Mouse (Mus musculus): ENCODE measurements around the gene Il34. TPM values are rescaled to one million over a fixed set of nuclear protein-coding genes. Genes with fewer than 3 reads are reported as not detected.

The Il34 gene
- polyA plus RNA-seq, 1 experiment from 2014 or later = 1.0 TPM

DNA sequence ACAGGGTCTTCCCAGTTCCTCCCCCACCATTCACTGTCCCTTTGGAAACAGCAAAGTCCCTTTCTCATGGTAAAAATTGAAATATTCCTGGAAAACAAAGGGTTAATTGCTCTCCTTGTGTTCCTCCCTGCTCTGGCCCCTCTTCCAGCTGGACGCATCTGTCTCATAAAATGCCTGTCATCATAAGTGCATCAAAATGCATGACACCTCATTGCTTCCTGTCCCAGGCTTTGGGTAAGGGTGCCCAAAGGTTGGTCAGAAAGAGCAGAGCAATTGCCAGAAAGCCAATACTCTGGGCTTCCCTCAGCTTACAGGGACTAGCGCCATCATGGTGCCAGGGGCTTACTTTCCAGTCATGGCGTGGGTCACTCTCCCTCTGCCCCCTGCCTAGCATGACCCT, 95.1 kb downstream of the Il34 start:
- ATAC-seq (ENCODE audit: low FRiP score, low read depth) = no peak
- Histone ChIP-seq H3K9me3 (no peaks in the 10 kb centered on the region), H3K9ac (no peak overlapping the region), H3K4me3 (no peak overlapping the region), H3K4me1 (0 out of 2 replicates have a peak, but pooled peaks cover 5% of the 10 kb centered on the region), H3K4me2 (replicated peaks) (no peak overlapping the region), H3K27me3 (replicated peaks) (no peaks in the 10 kb centered on the region), H3K36me3 (peaks cover 52% of the 10 kb centered on the region), H3K27ac (no peak overlapping the region)
- 66% methylated on average over 3 of the region's 3 CpGs for WGBS

DNA sequence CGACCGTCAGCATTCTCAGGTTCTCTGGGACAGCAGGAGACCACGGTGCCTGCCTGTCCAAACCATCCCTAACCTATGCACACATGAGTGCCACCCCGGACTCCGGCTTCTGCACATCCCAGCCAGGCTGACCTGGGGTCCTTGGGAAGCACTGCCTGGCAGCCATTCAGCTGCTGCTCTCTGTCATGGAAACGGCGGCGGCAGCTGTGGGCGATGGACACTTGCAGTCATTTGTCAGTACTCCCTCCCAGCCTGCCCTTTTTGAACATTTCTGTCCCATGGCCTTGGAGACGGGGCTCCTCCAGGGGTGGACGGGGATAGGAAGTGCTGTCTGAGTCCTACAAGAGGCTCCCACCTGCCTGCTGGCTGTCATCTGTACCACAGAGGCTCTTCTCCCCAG, 97.3 kb downstream of the Il34 start:
- Histone ChIP-seq H3K9me3 (no peaks in the 10 kb centered on the region), H3K27ac (no peak overlapping the region), H3K9ac (no peak overlapping the region), H3K27me3 (replicated peaks) (no peaks in the 10 kb centered on the region), H3K4me2 (replicated peaks) (no peak overlapping the region), H3K4me1 (peaks cover 16% of the 10 kb centered on the region; the same call in 1 of the 2 replicates), H3K4me3 (no peak overlapping the region), H3K36me3 (peaks cover 34% of the 10 kb centered on the region)
- no peak for ATAC-seq (ENCODE audit: low FRiP score, low read depth)
- 82% methylated on average over 11 of the region's 11 CpGs for WGBS

DNA sequence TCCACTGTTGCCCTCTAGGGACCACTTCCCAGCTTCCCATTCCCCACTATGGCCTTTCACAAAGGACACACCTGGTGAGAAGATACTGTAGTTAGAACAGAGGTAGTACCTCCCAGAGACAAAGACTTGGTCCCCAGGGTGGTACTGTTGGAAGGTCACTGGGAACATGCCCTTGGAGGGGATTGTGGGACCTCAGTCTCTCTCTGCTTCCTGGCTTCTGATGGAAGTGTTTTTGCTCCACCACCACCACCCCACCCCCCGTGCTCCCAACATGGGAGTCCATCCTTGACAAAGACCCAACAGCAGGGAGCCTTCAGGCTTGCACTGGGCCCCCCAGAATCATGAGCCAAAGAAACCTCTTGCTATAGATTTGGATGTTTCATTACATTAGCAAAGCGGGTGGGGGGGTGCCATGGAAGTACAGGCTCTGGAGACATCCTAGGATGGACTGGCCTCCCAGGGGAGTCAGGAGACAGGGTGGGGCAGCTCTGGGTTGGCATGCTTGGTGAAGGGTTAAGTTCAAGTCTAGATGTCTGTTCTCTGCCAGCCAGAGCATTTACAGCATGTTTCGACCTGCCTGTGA, 99.3 kb downstream of the Il34 start:
- Histone ChIP-seq H3K4me2 (replicated peaks) (no peak overlapping the region), H3K36me3 (peaks cover 14% of the 10 kb centered on the region), H3K27me3 (replicated peaks) (no peaks in the 10 kb centered on the region), H3K27ac (no peak overlapping the region), H3K4me1 (peaks cover 32% of the 10 kb centered on the region), H3K9ac (no peak overlapping the region), H3K4me3 (no peak overlapping the region), H3K9me3 (no peaks in the 10 kb centered on the region)
- ATAC-seq (ENCODE audit: low FRiP score, low read depth) = no peak
- WGBS = 91% methylated on average over 3 of the region's 3 CpGs

DNA sequence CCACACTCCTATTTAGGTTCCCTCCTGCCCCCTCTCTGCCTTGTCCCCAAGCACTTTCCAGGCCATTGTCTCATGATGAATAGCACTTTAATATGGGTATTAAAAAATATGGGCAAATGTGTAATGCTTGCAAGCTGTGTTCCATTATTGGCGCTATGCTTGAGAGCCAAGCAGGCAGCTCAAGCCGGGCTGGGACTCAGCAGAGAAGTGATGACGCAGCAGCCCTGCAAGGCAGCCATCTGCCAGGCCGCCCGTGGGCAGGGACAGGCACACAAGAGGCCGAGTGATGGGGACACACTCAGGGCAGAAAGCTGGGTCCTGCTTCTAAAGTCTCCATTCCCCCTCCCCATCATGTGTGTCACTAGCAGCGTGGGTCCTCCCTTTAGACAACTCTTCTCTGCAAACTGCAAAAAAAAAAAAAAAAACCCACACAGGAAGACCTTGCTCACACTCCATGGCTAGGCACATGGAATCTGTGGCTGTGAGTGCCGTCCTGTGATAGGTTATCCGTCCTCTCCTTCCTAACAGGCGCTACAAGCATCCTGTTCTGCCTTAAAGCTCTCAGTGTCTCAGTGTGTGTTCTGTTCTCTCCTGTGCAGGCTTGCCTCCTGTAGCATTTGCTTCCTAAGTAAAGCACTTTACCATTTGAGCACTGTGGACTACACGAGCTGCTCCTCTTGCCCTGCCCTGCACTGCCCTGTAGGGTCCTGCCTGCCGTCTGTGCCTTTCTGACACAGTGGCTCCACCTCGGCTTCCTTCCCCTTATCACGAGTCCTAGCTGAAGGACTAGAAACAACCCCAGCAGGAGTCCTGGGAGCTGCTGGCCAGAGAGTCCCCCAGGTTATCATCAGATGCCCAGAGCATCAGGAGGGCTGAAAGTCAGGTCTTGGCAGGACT, 100.1 kb downstream of the Il34 start:
- no peak for ATAC-seq (ENCODE audit: low FRiP score, low read depth)
- Histone ChIP-seq H3K27ac (peak overlapping the region; percentile 50; the same call in 1 of the 2 replicates), H3K9ac (no peak overlapping the region), H3K36me3 (peaks cover 11% of the 10 kb centered on the region; the same call in 1 of the 2 replicates), H3K4me1 (peaks cover 32% of the 10 kb centered on the region), H3K9me3 (no peaks in the 10 kb centered on the region), H3K27me3 (replicated peaks) (no peaks in the 10 kb centered on the region), H3K4me2 (replicated peaks) (no peak overlapping the region), H3K4me3 (no peak overlapping the region)
- 72% methylated on average over 14 of the region's 14 CpGs for WGBS

DNA sequence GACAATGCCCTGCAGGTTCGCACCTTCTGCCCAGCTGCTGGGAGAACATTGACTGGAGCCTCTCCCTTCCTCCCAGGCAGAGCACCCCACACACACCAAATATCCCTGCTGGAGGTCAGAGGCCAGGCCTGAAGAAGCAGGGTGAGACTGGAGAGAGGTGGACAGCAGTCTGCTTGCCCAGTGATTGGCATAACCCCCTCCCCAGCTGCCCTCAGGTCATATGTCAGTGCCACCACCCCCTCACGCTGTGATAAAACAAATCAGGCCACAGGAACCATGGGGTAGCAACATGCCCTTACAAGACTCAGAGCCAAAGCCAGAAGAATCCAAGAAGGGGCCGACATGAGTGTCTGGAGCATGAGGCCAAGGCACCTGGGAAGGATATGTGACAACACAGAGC, 101.6 kb downstream of the Il34 start:
- H3K4me2 ChIP-seq (replicated peaks) = no peak overlapping the region
- peaks cover 27% of the 10 kb centered on the region for H3K4me1 ChIP-seq
- H3K36me3 ChIP-seq = peaks cover 6% of the 10 kb centered on the region; the same call in 1 of the 2 replicates
- H3K27ac ChIP-seq = no peak overlapping the region
- no peak overlapping the region for H3K9ac ChIP-seq
- H3K27me3 ChIP-seq (replicated peaks) = no peaks in the 10 kb centered on the region
- no peak overlapping the region for H3K4me3 ChIP-seq
- ATAC-seq (ENCODE audit: low FRiP score, low read depth) = no peak
- no peaks in the 10 kb centered on the region for H3K9me3 ChIP-seq
- WGBS = 86% methylated on average over 3 of the region's 3 CpGs

DNA sequence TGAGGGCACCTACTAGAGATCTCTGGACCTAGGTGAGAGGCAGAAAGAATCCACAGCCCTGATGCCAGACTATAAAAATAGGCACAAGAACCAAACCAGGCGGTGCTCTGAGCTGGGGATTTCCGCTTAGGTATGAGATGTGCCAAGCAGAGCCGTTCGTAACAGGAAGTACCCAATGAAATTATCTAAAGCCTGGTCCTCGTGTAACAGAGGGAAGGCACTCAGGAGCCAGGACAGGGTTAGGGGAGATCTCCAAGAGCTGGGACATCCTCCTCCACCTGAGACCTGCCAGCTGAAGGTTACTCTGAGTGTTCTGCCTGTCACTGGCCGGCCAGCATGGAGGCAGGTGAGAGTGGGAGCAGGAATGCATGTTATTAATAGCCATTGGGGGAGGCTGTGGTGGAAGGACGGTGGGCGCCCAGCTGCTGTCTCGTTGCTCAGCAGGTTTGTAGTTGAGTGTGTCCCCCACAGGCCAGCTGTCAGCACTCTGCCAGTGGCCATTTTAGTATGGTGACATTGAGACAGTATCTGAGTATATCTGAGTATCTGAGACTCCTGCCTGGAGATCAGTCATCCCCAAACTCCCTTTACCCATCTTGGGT, 102.2 kb downstream of the Il34 start:
- ATAC-seq (ENCODE audit: low FRiP score, low read depth) = no peak
- H3K4me1 ChIP-seq = peaks cover 27% of the 10 kb centered on the region
- no peak overlapping the region for H3K4me3 ChIP-seq
- H3K9me3 ChIP-seq = no peaks in the 10 kb centered on the region
- no peak overlapping the region for H3K4me2 ChIP-seq (replicated peaks)
- H3K9ac ChIP-seq = no peak overlapping the region
- H3K27ac ChIP-seq = 0 out of 2 replicates have a peak overlapping the region, but pooled peaks have one; percentile 22
- 91% methylated on average over 9 of the region's 9 CpGs for WGBS
- H3K27me3 ChIP-seq (replicated peaks) = no peaks in the 10 kb centered on the region
- peaks cover 6% of the 10 kb centered on the region; the same call in 1 of the 2 replicates for H3K36me3 ChIP-seq

DNA sequence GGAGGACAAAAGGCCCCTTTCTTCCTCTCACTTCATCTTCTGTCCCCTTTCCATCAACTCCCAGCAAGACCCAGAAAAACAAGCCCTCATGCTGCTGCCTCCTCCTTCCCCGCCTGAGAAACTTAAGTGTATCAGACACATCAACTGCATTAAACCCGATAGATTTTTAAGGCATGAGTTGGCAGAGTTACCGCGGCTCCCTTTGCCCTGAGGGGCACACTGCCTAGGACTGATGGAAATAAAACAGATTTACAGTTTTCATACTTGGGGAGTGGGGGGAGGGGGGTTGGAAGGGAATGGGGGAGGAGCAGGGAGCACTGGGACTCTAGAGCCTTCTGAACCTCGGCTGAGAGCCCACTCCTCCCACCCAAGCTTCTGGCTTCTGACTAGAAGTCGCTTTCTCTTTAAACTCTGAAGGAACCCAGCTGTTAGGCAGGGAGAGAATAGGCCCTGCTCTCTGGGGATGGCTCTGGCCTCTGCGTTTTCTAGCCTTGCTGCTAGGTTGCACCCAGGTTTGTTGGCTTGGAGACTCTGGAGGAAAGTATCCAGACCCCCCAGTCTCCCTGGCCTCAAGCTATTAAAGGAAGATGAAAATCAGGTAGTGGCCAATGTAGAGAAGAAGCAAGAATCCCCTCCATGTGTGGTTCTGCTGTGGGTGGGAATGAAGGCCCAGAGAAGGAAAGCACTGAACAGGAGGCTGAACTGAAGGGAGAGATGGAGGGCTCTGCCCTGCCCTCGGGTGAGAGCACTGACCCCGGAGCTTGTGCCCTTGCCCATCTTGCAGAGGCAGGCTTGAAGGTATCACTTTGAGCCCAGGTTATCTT, 102.9 kb downstream of the Il34 start:
- peaks cover 27% of the 10 kb centered on the region for H3K4me1 ChIP-seq
- no peaks in the 10 kb centered on the region for H3K9me3 ChIP-seq
- no peaks in the 10 kb centered on the region for H3K27me3 ChIP-seq (replicated peaks)
- 0 out of 2 replicates have a peak overlapping the region, but pooled peaks have one; percentile 22 for H3K27ac ChIP-seq
- H3K4me2 ChIP-seq (replicated peaks) = no peak overlapping the region; the same call in 1 of the 2 replicates
- 44% methylated on average over 9 of the region's 9 CpGs for WGBS
- H3K9ac ChIP-seq = no peak overlapping the region
- no peak overlapping the region for H3K4me3 ChIP-seq
- no peaks in the 10 kb centered on the region; the same call in 1 of the 2 replicates for H3K36me3 ChIP-seq
- ATAC-seq (ENCODE audit: low FRiP score, low read depth) = 0 out of 2 replicates have a peak, but pooled peaks have one; percentile 31

DNA sequence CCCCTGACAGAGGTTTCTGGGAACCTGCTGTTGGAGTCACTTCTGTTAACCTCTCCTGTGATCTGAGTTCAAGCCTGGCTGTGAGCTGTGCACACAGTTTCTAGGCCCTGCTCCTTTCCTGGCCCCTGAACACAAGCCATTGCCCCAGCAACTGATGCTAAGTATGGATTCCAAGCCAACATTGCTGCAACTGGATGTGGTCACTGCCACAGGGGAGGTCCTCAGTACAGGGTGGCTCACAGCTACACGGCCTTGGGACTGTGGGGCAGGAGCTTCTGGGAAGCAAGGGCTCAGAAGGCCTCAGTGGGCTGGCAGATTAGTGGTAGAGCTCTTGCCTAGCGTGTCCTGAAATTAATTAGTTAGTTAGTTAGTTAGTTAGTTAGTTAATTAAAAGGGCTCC, 105.2 kb downstream of the Il34 start:
- Histone ChIP-seq H3K4me1 (peaks cover 27% of the 10 kb centered on the region), H3K4me3 (no peak overlapping the region), H3K9me3 (no peaks in the 10 kb centered on the region), H3K27ac (no peak overlapping the region), H3K9ac (no peak overlapping the region), H3K4me2 (replicated peaks) (no peak overlapping the region), H3K36me3 (no peaks in the 10 kb centered on the region), H3K27me3 (replicated peaks) (no peaks in the 10 kb centered on the region)
- no peak for ATAC-seq (ENCODE audit: low FRiP score, low read depth)
- WGBS = 92% methylated on average over 2 of the region's 2 CpGs

DNA sequence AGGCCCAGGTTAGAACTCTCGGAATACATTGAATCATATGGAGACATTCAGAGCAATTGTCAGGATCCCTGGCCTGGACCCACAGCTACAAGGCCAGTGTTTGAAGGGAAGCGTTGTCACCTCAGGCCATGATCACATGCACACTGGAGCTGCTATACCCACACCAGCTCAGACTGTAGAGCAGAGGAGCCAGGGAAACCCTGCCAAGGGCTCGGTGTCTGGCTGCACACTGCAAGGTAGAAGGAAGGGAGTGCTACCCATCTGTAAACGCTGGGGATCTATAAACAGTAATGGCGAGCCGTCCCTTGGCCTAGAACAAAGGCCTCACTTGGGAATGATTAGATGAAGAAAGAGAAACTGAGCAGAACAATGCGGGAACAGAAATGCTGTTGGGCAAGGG, 106.2 kb downstream of the Il34 start:
- no peaks in the 10 kb centered on the region for H3K27me3 ChIP-seq (replicated peaks)
- H3K27ac ChIP-seq = no peak overlapping the region
- no peaks in the 10 kb centered on the region for H3K9me3 ChIP-seq
- WGBS = 78% methylated on average over 7 of the region's 7 CpGs
- no peak overlapping the region for H3K4me2 ChIP-seq (replicated peaks)
- H3K36me3 ChIP-seq = no peaks in the 10 kb centered on the region
- no peak for ATAC-seq (ENCODE audit: low FRiP score, low read depth)
- no peak overlapping the region for H3K4me3 ChIP-seq
- H3K4me1 ChIP-seq = peaks cover 23% of the 10 kb centered on the region
- H3K9ac ChIP-seq = no peak overlapping the region

DNA sequence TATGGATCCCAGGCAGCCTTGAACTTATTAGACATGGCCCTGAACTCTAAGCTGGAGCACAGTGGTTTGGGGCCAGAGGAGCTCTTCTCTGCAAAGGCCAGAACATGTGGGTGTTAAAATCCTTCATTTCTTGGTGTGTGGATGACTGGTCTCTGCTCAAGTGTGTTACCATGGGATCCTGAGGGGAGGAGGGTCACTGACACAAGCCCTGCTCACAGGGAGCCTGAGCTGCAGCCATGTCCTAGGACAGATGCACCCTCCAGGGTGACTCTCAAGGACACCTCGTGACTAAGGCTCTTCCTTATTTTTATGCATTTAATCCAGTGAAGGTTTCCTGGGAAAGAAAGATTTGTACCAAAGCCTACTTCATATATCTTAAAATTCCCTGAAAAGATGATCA, 107.6 kb downstream of the Il34 start:
- no peaks in the 10 kb centered on the region for H3K27me3 ChIP-seq (replicated peaks)
- H3K4me2 ChIP-seq (replicated peaks) = no peak overlapping the region
- no peak overlapping the region for H3K9ac ChIP-seq
- H3K36me3 ChIP-seq = no peaks in the 10 kb centered on the region
- no peak for ATAC-seq (ENCODE audit: low FRiP score, low read depth)
- no peak overlapping the region for H3K27ac ChIP-seq
- peaks cover 17% of the 10 kb centered on the region for H3K4me1 ChIP-seq
- 84% methylated on average over 1 of the region's 1 CpGs for WGBS
- H3K4me3 ChIP-seq = no peak overlapping the region
- H3K9me3 ChIP-seq = no peaks in the 10 kb centered on the region

DNA sequence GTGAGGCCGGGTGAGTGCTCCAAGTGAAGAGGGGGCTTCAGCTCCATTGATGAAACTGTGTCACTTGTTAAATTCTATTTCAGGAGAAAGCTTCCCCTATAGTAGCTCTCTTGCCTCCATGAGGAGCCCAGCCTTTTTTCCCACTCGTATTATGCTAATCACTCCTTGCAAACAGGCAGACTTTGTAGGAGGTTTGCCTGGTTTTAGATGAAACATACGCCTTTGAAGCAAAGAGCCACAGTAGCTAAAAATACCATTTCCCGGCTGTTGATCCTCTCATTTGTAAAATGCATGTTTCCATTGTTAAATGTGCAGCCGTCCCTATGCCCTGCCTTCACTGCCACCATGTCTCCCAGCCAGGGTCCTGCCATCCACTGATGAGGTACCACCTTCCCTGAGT, 108.2 kb downstream of the Il34 start:
- Histone ChIP-seq H3K4me1 (peaks cover 11% of the 10 kb centered on the region), H3K27ac (no peak overlapping the region), H3K4me3 (no peak overlapping the region), H3K36me3 (no peaks in the 10 kb centered on the region), H3K4me2 (replicated peaks) (no peak overlapping the region), H3K27me3 (replicated peaks) (no peaks in the 10 kb centered on the region), H3K9me3 (no peaks in the 10 kb centered on the region), H3K9ac (no peak overlapping the region)
- no peak for ATAC-seq (ENCODE audit: low FRiP score, low read depth)
- WGBS = 85% methylated on average over 5 of the region's 5 CpGs

Measured in neural tube, embryonic 12.5 days (tissue).